Mouse (Mus musculus) brain, embryonic 18.5 days (tissue): ENCODE measurements around the gene Olfr1326-ps1.

Experiments used
- DNase-seq: peaks from one replicate; pipeline ENCODE4 v3.0.0-alpha.2; 2012; ENCODE audit warnings: low read depth, low spot score

Gene Olfr1326-ps1

GRCm38 (mm10) chrX:74574788-74575187 lies at the start of gene Olfr1326-ps1:
Gene Olfr1326-ps1 (minus strand): TSS chrX:74574888.
- DNase-seq = no peak

- DNase-seq = no peak
These were observed 17.7 kb upstream of the Olfr1326-ps1 start, which contains the start of gene Olfr1325 for GRCm38 (mm10) chrX:74592379-74592778. Gene Olfr1325 (plus strand): TSS chrX:74592679.
